Mouse (Mus musculus): ENCODE results near the gene Gtf2h4.

DNA sequence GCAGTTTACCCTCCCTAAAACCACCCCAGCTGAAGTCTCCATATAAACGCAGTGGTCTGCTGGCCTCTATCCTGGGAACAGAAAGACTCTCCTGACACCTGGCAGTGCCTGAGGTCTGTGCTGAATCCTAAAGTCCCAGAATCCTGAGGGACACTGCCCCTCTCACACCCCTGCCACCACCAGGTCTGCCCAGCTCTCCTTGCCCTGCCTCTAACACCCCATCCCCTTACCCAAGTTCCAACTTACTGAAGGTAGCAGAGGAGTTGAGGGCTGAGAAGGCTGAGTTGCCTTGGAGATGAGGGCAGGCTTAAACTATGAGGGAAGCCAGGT lies 23.9 kb upstream of the Gtf2h4 start:
- no peak for TF ChIP-seq CTCF (IDR thresholded peaks at IDR 0.05; ENCODE audit: borderline replicate concordance, insufficient read depth, low read length)
- TF ChIP-seq POLR2A (IDR thresholded peaks at IDR 0.05; ENCODE audit: low read depth, low read length) = no peak; the same call in 1 of the 2 replicates
